Mouse (Mus musculus): ENCODE measurements around the gene Ubqln1.

The Ubqln1 gene

GRCm38 (mm10) chr13:58197981-58198640 lies 17.3 kb downstream of the Ubqln1 start:
- no peak for DNase-seq

GRCm38 (mm10) chr13:58197211-58197610 lies 18.2 kb downstream of the Ubqln1 start:
- no peak for DNase-seq

GRCm38 (mm10) chr13:58194908-58195307 lies 20.5 kb downstream of the Ubqln1 start:
- no peak for DNase-seq

GRCm38 (mm10) chr13:58193221-58193620 lies 22.2 kb downstream of the Ubqln1 start:
- DNase-seq: no peak

GRCm38 (mm10) chr13:58192146-58192545 lies 23.3 kb downstream of the Ubqln1 start:
- no peak for DNase-seq

- DNase-seq: no peak
These were observed 23.9 kb downstream of the Ubqln1 start for GRCm38 (mm10) chr13:58191516-58191915.

- no peak for DNase-seq
These were observed 26.0 kb downstream of the Ubqln1 start for GRCm38 (mm10) chr13:58189473-58189872.

- DNase-seq: peak; percentile 93
These were observed 27.0 kb downstream of the Ubqln1 start for GRCm38 (mm10) chr13:58188412-58188811.

- no peak for DNase-seq
These were observed 27.7 kb downstream of the Ubqln1 start for GRCm38 (mm10) chr13:58187751-58188150.

- DNase-seq: no peak
These were observed 29.2 kb downstream of the Ubqln1 start for GRCm38 (mm10) chr13:58186281-58186680.

- DNase-seq: no peak
These were observed 31.3 kb downstream of the Ubqln1 start for GRCm38 (mm10) chr13:58184111-58184510.

- DNase-seq: no peak
These were observed 33.6 kb downstream of the Ubqln1 start for GRCm38 (mm10) chr13:58181607-58182551.

- peak; percentile 97 for DNase-seq
These were observed 37.8 kb downstream of the Ubqln1 start for GRCm38 (mm10) chr13:58177511-58178208.

GRCm38 (mm10) chr13:58176105-58176504 lies 39.3 kb downstream of the Ubqln1 start:
- no peak for DNase-seq

- no peak for DNase-seq
These were observed 47.3 kb downstream of the Ubqln1 start for GRCm38 (mm10) chr13:58168119-58168518.

- DNase-seq: no peak
These were observed 52.1 kb downstream of the Ubqln1 start for GRCm38 (mm10) chr13:58163343-58163742.

GRCm38 (mm10) chr13:58160761-58161160 lies 54.7 kb downstream of the Ubqln1 start:
- DNase-seq: no peak

GRCm38 (mm10) chr13:58158099-58158912 lies 57.1 kb downstream of the Ubqln1 start:
- peak; percentile 94 for DNase-seq

GRCm38 (mm10) chr13:58157447-58158098 lies 57.9 kb downstream of the Ubqln1 start, which contains the start of gene Idnk:
TSS of gene Idnk (plus strand) at chr13:58157649.
- DNase-seq: peak; percentile 95

- DNase-seq: no peak
These were observed 58.4 kb downstream of the Ubqln1 start for GRCm38 (mm10) chr13:58157036-58157435.

- no peak for DNase-seq
These were observed 59.4 kb downstream of the Ubqln1 start for GRCm38 (mm10) chr13:58156031-58156430.

- DNase-seq: no peak
These were observed 65.0 kb downstream of the Ubqln1 start for GRCm38 (mm10) chr13:58150442-58150841.

Data from kidney, postnatal 10 days (tissue).